Mouse (Mus musculus) heart, adult 2 months (tissue): ENCODE results near the gene Hist1h4j. TPM values are rescaled to one million over a fixed set of nuclear protein-coding genes. Genes with fewer than 3 reads are reported as not detected.
A peak's percentile ranks its signal among the peaks of the same experiment; 100 is the strongest.
"Not testable (repeated sequence)": the region's sequence is repeated elsewhere in the genome, so short reads cannot be mapped to it uniquely, and the experiment has no call there.

Source experiments
- DNase-seq, 2 experiments: peaks; one replicate each; pipeline ENCODE4 v3.0.0; 2021
- H3K27ac ChIP-seq: fragments of 200-600 bp; 2 replicates; pipeline ENCODE4 v1.8.1; 2022
- H3K27me3 ChIP-seq: fragments of 200-500 bp; 2 replicates; pipeline ENCODE4 v1.6.1; 2012; ENCODE audit warnings: mild to moderate bottlenecking, low read length, inconsistent platforms, mixed read lengths; ENCODE audit not compliant: control insufficient read depth, insufficient read depth
- H3K36me3 ChIP-seq: fragments of 200-500 bp; 2 replicates; pipeline ENCODE4 v1.6.1; 2012; ENCODE audit warnings: low read length, inconsistent platforms; ENCODE audit not compliant: control insufficient read depth, insufficient read depth
- H3K4me1 ChIP-seq: fragments of 200-500 bp; 2 replicates; pipeline ENCODE4 v1.6.1; 2011; ENCODE audit warnings: low read length; ENCODE audit not compliant: control insufficient read depth, insufficient read depth
- H3K4me3 ChIP-seq: fragments of 200-600 bp; 2 replicates; pipeline ENCODE4 v1.8.1; 2022
- H3K79me2 ChIP-seq: fragments of 200-500 bp; replicated peaks from 2 replicates; pipeline ENCODE4 v1.6.1; 2012; ENCODE audit warnings: mild to moderate bottlenecking, inconsistent platforms, low read length, moderate library complexity, mixed read lengths; ENCODE audit not compliant: control insufficient read depth, insufficient read depth
- H3K9ac ChIP-seq: fragments of 200-500 bp; 2 replicates; pipeline ENCODE4 v1.6.1; 2012; ENCODE audit warnings: low read depth, mild to moderate bottlenecking, control low read depth, inconsistent platforms, low read length, mixed read lengths
- CTCF ChIP-seq: fragments of 200-600 bp; IDR thresholded peaks from 2 replicates; pipeline ENCODE4 v1.8.1; 2022; ENCODE audit warnings: antibody characterized with exemption, mild to moderate bottlenecking, moderate library complexity
- EP300 ChIP-seq: fragments of 200-500 bp; IDR thresholded peaks from 2 replicates; pipeline ENCODE4 v1.6.1; 2011; ENCODE audit warnings: low read depth, low read length, control low read depth; ENCODE audit not compliant: insufficient read depth
- POLR2A ChIP-seq: fragments of 200-500 bp; IDR thresholded peaks from 2 replicates; pipeline ENCODE4 v1.6.1; 2011; ENCODE audit warnings: mild to moderate bottlenecking, low read depth, low read length, control low read depth; ENCODE audit not compliant: insufficient read depth
- WGBS: fragments of 180-500 bp; shearing (Covaris S2); methylation state at CpG from one replicate; pipeline ENCODE4 v1.1.7; 2018; 5-methylcytosine and 5-hydroxymethylcytosine counted together
- intact Hi-C: fragments of 180-260 bp; cut with DNase I; formaldehyde crosslinking; loops from one replicate; pipeline ENCODE4 v1.15.1; 2025
- microRNA-seq, 2 experiments: library from miRNA; unstranded; fragments of <30 nt; microRNA quantifications; one replicate each; pipeline ENCODE4 v1.2.0; 2021
- polyA plus RNA-seq: library from polyadenylated mRNA; depleted of rRNA; stranded (reverse); fragments of >200 nt; gene quantifications from 2 replicates; pipeline ENCODE4 v1.2.3, GENCODE M21; 2012; rRNA removed
- total RNA-seq, 2 experiments: library from RNA; stranded (reverse); gene quantifications; 2 replicates each; pipeline ENCODE4 v1.2.3; 2021

Gene Hist1h4j
- total and polyA plus RNA-seq, 3 experiments: 1.8 to 3.2 TPM; not detected in 1

- WGBS: 6% methylated on average over 14 of the region's 35 CpGs
- H3K27ac ChIP-seq: peak overlapping the region; percentile 44; the same call in 1 of the 2 replicates
- TF ChIP-seq POLR2A: 0 out of 2 replicates have a peak, but pooled peaks have one; percentile 43
- H3K9ac ChIP-seq: peak overlapping the region; percentile 76
- not testable (repeated sequence) for H3K4me1 ChIP-seq, H3K27me3 ChIP-seq, H3K36me3 ChIP-seq, H3K79me2 ChIP-seq
- DNase-seq: peak; percentile 33 to 41
- peak overlapping the region; percentile 57 for H3K4me3 ChIP-seq
- intact Hi-C loops: loop anchor here (10.0 kb wide), 1 partner anchor 1802 kb away; the partner anchor contains the start of gene Hist1h4d
Measured at GRCm38 (mm10) chr13:21782361-21783254, 47.7 kb downstream of the Hist1h4j start.

GRCm38 (mm10) chr13:21783255-21783617 is 48.4 kb downstream of the Hist1h4j start, which contains the start of gene Hist1h3i:
Gene Hist1h3i (minus strand): TSS chr13:21783370.
- H3K4me3 ChIP-seq: peak within 1 kb of the TSS; percentile 57
- H3K4me1 ChIP-seq: peaks cover 2% of the 10 kb centered on the region; the same call in 1 of the 2 replicates
- H3K27ac ChIP-seq: peak within 1 kb of the TSS; percentile 44
- no peaks in the 10 kb centered on the region for H3K79me2 ChIP-seq
- no peaks in the 10 kb centered on the region for H3K36me3 ChIP-seq
- no peaks in the 10 kb centered on the region for H3K27me3 ChIP-seq
- peak within 1 kb of the TSS; percentile 76 for H3K9ac ChIP-seq
- peak; percentile 42 to 70 for DNase-seq
- intact Hi-C loops: loop anchor here (10.0 kb wide), 1 partner anchor 1802 kb away; the partner anchor contains the start of gene Hist1h4d
- under 1% methylated on average over 20 of the region's 20 CpGs for WGBS
- TF ChIP-seq POLR2A (peak; percentile 63), EP300 (no peak)

GRCm38 (mm10) chr13:21783734-21784161 is 48.9 kb downstream of the Hist1h4j start:
- no peaks in the 10 kb centered on the region for H3K79me2 ChIP-seq
- no peaks in the 10 kb centered on the region for H3K27me3 ChIP-seq
- H3K4me3 ChIP-seq: peak overlapping the region; percentile 57
- peak in 1 of 2 experiments; percentile 5 for DNase-seq
- peaks cover 2% of the 10 kb centered on the region; the same call in 1 of the 2 replicates for H3K4me1 ChIP-seq
- WGBS: 3% methylated on average over 9 of the region's 9 CpGs
- H3K9ac ChIP-seq: no peak overlapping the region
- intact Hi-C loops: loop anchor here (10.0 kb wide), 1 partner anchor 1801 kb away; the partner anchor contains the start of gene Hist1h4d
- TF ChIP-seq EP300 (no peak), CTCF (no peak), POLR2A (no peak)
- H3K27ac ChIP-seq: peak overlapping the region; percentile 44
- H3K36me3 ChIP-seq: no peaks in the 10 kb centered on the region

- Histone ChIP-seq H3K4me3 (no peak overlapping the region), H3K27me3 (no peaks in the 10 kb centered on the region), H3K27ac (no peak overlapping the region), H3K79me2 (no peaks in the 10 kb centered on the region), H3K4me1 (peaks cover 2% of the 10 kb centered on the region; the same call in 1 of the 2 replicates), H3K36me3 (no peaks in the 10 kb centered on the region), H3K9ac (no peak overlapping the region)
- WGBS: 75% methylated on average over 6 of the region's 6 CpGs
- TF ChIP-seq EP300: no peak
- TF ChIP-seq CTCF: no peak
- no peak for TF ChIP-seq POLR2A
- no peak for DNase-seq
- intact Hi-C loops: loop anchor here (10.0 kb wide), 1 partner anchor 1800 kb away; the partner anchor contains the start of gene Hist1h4d
Measured at GRCm38 (mm10) chr13:21784311-21784710, 49.4 kb downstream of the Hist1h4j start.

Small RNA genes within 50 kb of the gene (microRNA-seq; reads per million reads assigned to microRNA genes)
- 0 reads per million in 2 experiments for gene Gm44357
- gene Gm44367: 0 reads per million in 2 experiments
- 0 reads per million in 2 experiments for gene Gm44454

Other genes with a start within 250 kb of the Hist1h4j start
- gene AK157302, start 239.8 kb upstream of the Hist1h4j start, total RNA-seq: 10 to 100 TPM; 25.4 to 27.3 TPM
- gene AK157302, start 239.8 kb upstream of the Hist1h4j start, polyA plus RNA-seq: 0.82 and 2.0 TPM in 2 replicates
- gene Gm11273, start 233.6 kb upstream of the Hist1h4j start, total RNA-seq: 100 to 1,000 TPM; 241 to 252 TPM
- gene Gm11273, start 233.6 kb upstream of the Hist1h4j start, polyA plus RNA-seq: 65.2 and 74.9 TPM in 2 replicates
- gene Zkscan8, start 203.9 kb upstream of the Hist1h4j start, total RNA-seq: 10 to 100 TPM in 1 of 2 experiments, 1 to 10 TPM in 1; 9.1 to 12.3 TPM
- gene Zkscan8, start 203.9 kb upstream of the Hist1h4j start, polyA plus RNA-seq: 2.8 and 6.3 TPM in 2 replicates
- gene Olfr1366, start 192.3 kb upstream of the Hist1h4j start, total RNA-seq: not detected
- not detected in 2 replicates for gene Olfr1366, start 192.3 kb upstream of the Hist1h4j start, polyA plus RNA-seq
- gene Olfr1535, start 175.2 kb upstream of the Hist1h4j start, total RNA-seq: not detected
- gene Olfr1535, start 175.2 kb upstream of the Hist1h4j start, polyA plus RNA-seq: not detected in 2 replicates
- not detected for gene Olfr1364, start 153.3 kb upstream of the Hist1h4j start, total RNA-seq
- not detected in 2 replicates for gene Olfr1364, start 153.3 kb upstream of the Hist1h4j start, polyA plus RNA-seq
- gene Olfr1362, start 121.0 kb upstream of the Hist1h4j start, total RNA-seq: not detected
- not detected in 2 replicates for gene Olfr1362, start 121.0 kb upstream of the Hist1h4j start, polyA plus RNA-seq
- gene Olfr11, start 92.5 kb upstream of the Hist1h4j start, total RNA-seq: not detected
- not detected in 2 replicates for gene Olfr11, start 92.5 kb upstream of the Hist1h4j start, polyA plus RNA-seq
- gene Olfr1361, start 71.7 kb upstream of the Hist1h4j start, total RNA-seq: not detected
- not detected in 2 replicates for gene Olfr1361, start 71.7 kb upstream of the Hist1h4j start, polyA plus RNA-seq
- gene Olfr1360, start 57.7 kb upstream of the Hist1h4j start, total RNA-seq: not detected
- not detected in 2 replicates for gene Olfr1360, start 57.7 kb upstream of the Hist1h4j start, polyA plus RNA-seq
- gene Olfr1359, start 37.0 kb upstream of the Hist1h4j start, total RNA-seq: not detected
- gene Olfr1359, start 37.0 kb upstream of the Hist1h4j start, polyA plus RNA-seq: not detected in 2 replicates
- 10 to 100 TPM; 10.5 to 12.9 TPM for gene Hist1h2bl, start 18.9 kb upstream of the Hist1h4j start, total RNA-seq
- gene Hist1h2bl, start 18.9 kb upstream of the Hist1h4j start, polyA plus RNA-seq: not detected in 2 replicates
- gene Hist1h2ai, start 18.6 kb upstream of the Hist1h4j start, total RNA-seq: 1 to 10 TPM; 3.5 to 9.1 TPM
- 1.6 TPM in 1 of 2 replicates, not detected in the other for gene Hist1h2ai, start 18.6 kb upstream of the Hist1h4j start, polyA plus RNA-seq
- gene Hist1h3h, start 17.4 kb upstream of the Hist1h4j start, total RNA-seq: 1 to 10 TPM; 5.5 to 9.1 TPM
- not detected in 2 replicates for gene Hist1h3h, start 17.4 kb upstream of the Hist1h4j start, polyA plus RNA-seq
- 1 to 10 TPM in 1 of 2 experiments, under 1 TPM in 1; 0.78 to 2.8 TPM for gene Hist1h2bm, start 13.0 kb upstream of the Hist1h4j start, total RNA-seq
- 0.27 TPM in 1 of 2 replicates, not detected in the other for gene Hist1h2bm, start 13.0 kb upstream of the Hist1h4j start, polyA plus RNA-seq
- gene Hist1h4k, start 15.4 kb downstream of the Hist1h4j start, total RNA-seq: 10 to 100 TPM; 24.6 to 31.5 TPM
- gene Hist1h4k, start 15.4 kb downstream of the Hist1h4j start, polyA plus RNA-seq: 4.9 TPM in 1 of 2 replicates, not detected in the other
- 1 to 10 TPM; 1.3 to 4.2 TPM for gene Hist1h2ak, start 18.8 kb downstream of the Hist1h4j start, total RNA-seq
- gene Hist1h2ak, start 18.8 kb downstream of the Hist1h4j start, polyA plus RNA-seq: 0.62 TPM in 1 of 2 replicates, not detected in the other
- gene Hist1h2bn, start 19.1 kb downstream of the Hist1h4j start, total RNA-seq: 1 to 10 TPM; 2.6 to 6.9 TPM
- gene Hist1h2bn, start 19.1 kb downstream of the Hist1h4j start, polyA plus RNA-seq: 1.6 and 1.9 TPM in 2 replicates
- 1 to 10 TPM; 2.3 to 2.5 TPM for gene Hist1h1b, start 45.6 kb downstream of the Hist1h4j start, total RNA-seq
- not detected in 2 replicates for gene Hist1h1b, start 45.6 kb downstream of the Hist1h4j start, polyA plus RNA-seq
- 10 to 100 TPM in 1 of 2 experiments, 1 to 10 TPM in 1; 9.1 to 13.1 TPM for gene Hist1h3i, start 48.3 kb downstream of the Hist1h4j start, total RNA-seq
- gene Hist1h3i, start 48.3 kb downstream of the Hist1h4j start, polyA plus RNA-seq: 1.1 and 1.7 TPM in 2 replicates
- gene Hist1h2an, start 52.2 kb downstream of the Hist1h4j start, total RNA-seq: not detected
- not detected in 2 replicates for gene Hist1h2an, start 52.2 kb downstream of the Hist1h4j start, polyA plus RNA-seq
- gene Hist1h2bp, start 52.4 kb downstream of the Hist1h4j start, total RNA-seq: 1 to 10 TPM; 1.9 to 2.3 TPM
- not detected in 2 replicates for gene Hist1h2bp, start 52.4 kb downstream of the Hist1h4j start, polyA plus RNA-seq
- gene Hist1h2bq, start 75.1 kb downstream of the Hist1h4j start, total RNA-seq: 10 to 100 TPM; 24.4 to 26.4 TPM
- gene Hist1h2bq, start 75.1 kb downstream of the Hist1h4j start, polyA plus RNA-seq: 3.5 and 12.7 TPM in 2 replicates
- gene Hist1h2ao, start 75.4 kb downstream of the Hist1h4j start, total RNA-seq: 1 to 10 TPM in 1 of 2 experiments, not detected in 1; 7.1 TPM
- not detected in 2 replicates for gene Hist1h2ao, start 75.4 kb downstream of the Hist1h4j start, polyA plus RNA-seq
- gene Hist1h4m, start 76.7 kb downstream of the Hist1h4j start, total RNA-seq: 10 to 100 TPM; 42.6 to 56.8 TPM
- 1.6 TPM in 1 of 2 replicates, not detected in the other for gene Hist1h4m, start 76.7 kb downstream of the Hist1h4j start, polyA plus RNA-seq
- 1 to 10 TPM; 3.7 to 4.9 TPM for gene Hist1h4n, start 97.1 kb downstream of the Hist1h4j start, total RNA-seq
- gene Hist1h4n, start 97.1 kb downstream of the Hist1h4j start, polyA plus RNA-seq: 1.7 and 4.4 TPM in 2 replicates
- 1 to 10 TPM; 2.8 to 9.6 TPM for gene Hist1h2ap, start 98.4 kb downstream of the Hist1h4j start, total RNA-seq
- gene Hist1h2ap, start 98.4 kb downstream of the Hist1h4j start, polyA plus RNA-seq: 1.1 and 3.4 TPM in 2 replicates
- gene Hist1h2br, start 98.7 kb downstream of the Hist1h4j start, total RNA-seq: 10 to 100 TPM; 24.3 to 26.7 TPM
- gene Hist1h2br, start 98.7 kb downstream of the Hist1h4j start, polyA plus RNA-seq: 3.5 and 12.7 TPM in 2 replicates
- under 1 TPM; 0.70 to 0.73 TPM for gene Zfp184, start 210.0 kb downstream of the Hist1h4j start, total RNA-seq
- 0.35 and 0.43 TPM in 2 replicates for gene Zfp184, start 210.0 kb downstream of the Hist1h4j start, polyA plus RNA-seq
- gene Pom121l2, start 246.1 kb downstream of the Hist1h4j start, total RNA-seq: not detected
- 0.06 TPM in 2 replicates for gene Pom121l2, start 246.1 kb downstream of the Hist1h4j start, polyA plus RNA-seq